Mouse (Mus musculus): ENCODE data around the gene Rex2.
"Not testable (repeated sequence)": the region's sequence is repeated elsewhere in the genome, so short reads cannot be mapped to it uniquely, and the experiment has no call there.

The Rex2 gene

DNA sequence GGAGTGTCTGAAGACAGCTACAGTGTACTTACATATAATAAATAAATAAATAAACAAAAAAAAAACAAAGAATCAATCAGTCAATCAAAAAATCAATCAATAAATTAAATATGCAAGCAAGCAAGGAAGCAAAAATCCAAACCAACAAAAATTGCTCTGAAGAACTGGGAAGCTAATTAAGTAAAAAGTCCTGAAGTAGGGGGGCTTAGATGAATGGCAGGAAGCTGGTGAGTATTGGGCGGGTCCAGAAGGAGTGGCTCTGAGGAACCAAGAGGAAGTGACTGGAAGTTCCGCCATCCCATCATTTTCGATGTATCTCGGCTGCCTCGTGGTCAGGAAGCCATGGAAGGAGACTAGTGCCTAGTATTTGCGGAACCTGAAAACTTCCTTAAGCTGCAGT lies at the start of gene Rex2:
Gene Rex2, plus strand, starts transcription at position 301 of the 400 bp plus-strand sequence.
- DNase-seq (ENCODE audit: low spot score in 2 of 2): not testable (repeated sequence)

DNA sequence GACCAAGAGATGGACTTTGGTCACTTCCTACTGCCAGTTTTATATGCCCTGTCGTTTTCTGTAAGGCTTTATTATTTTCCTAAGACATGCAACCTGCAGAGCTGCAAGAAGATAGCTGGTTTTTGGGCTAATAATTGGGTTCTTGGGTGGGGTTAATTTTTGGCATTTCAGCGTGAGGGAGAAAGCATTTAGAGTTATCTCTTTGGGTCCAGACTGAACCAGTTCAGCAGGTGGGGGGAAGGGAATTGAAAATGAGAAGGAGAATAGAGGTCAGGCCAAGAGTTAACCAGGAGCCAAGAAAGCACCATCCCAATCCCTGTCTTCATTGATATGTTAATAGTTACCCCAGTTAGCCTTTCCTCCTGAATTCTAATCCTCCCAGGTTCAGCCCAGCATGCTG lies 45.1 kb upstream of the Rex2 start:
- DNase-seq (ENCODE audit: low spot score in 2 of 2): not testable (repeated sequence)

DNA sequence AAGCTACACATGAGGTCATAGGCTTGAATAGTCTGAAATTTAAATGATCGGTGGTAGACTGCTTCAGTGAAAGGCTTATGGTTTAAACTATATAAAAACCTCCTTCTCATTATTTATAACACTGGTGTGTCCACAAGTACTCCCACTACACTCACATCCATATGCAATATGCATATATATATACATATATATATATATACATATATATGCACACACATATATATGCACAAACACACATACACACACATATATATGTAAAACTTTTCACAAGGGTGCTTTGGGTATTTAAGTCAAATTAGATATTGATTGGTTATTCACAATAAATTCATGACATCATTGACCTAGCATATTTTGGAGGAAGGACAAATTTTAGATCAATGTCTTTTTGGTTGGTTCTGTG lies 3.2 kb upstream of the Rex2 start:
- not testable (repeated sequence) for DNase-seq (ENCODE audit: low spot score in 2 of 2)

DNA sequence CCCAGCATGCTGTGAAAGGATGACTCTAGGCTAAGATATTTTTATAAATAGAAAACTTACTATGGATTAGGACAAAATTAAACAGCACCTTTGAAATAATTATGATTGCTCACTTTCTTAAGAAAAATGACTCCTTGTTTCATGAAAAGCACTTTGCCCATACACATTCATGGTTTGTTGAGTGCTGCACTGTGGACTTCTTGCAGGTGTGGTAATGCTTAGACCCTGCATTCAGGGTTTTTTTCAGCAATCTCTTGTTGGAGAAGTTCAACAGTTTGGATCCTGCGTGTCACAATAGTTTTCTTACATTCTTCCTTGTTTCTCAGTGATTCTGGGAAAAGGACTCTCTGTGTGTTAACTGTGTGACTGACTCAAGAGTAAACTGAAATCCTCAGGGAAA lies 4.7 kb downstream of the Rex2 start:
- DNase-seq (ENCODE audit: low spot score in 2 of 2): not testable (repeated sequence)

DNA sequence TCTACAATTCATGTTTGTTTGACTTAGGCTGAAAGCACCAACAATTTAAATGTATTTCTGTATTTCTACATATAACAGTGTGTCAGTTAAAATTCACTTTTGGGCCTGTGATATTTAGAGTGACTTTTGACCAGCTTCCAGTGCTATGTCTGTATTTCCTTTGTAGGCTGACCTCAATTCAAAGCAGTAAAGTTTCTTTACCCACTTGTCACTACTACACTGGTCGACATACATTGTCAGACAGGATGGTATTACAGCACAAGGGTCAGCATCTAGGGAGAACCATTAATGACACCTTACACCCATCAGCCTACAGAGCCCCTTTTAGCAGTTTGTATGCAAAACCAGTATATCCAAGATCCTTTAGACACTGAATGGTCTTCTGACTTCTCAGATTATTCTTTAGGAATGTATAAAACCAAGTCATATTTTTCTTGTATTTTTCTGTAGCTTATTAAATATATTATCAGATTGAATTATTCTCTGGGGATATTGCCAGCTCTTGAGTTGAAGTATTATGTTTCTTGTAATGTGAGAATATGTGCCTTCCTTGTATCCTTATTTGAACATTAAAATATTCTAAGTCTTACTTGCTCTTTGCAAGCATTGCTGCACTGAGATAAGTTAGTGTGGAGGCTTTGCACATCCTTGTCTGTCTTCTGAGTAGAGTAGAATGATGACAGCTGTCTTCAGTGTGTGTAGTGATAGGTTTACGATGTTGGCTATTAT lies 9.8 kb downstream of the Rex2 start:
- DNase-seq (ENCODE audit: low spot score in 2 of 2): not testable (repeated sequence)

DNA sequence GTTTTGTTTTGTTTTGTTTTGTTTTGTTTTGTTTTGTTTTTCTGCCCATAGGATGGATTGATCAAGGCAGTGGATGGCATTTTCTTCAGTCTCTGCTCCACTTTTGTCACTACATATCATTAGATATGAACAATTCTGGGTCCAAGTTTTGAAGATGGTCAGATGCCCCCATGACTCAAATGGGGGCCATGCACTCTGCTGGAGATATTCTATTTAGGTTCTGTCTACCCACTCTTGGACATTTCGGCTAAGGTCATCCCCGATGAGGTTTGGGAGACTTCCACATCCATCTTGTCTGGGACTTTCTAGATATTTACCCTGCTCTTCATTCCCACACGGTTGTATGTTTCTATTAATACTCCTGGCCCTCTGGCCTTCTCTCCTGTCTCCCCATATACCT lies 42.1 kb downstream of the Rex2 start:
- DNase-seq (ENCODE audit: low spot score in 2 of 2): not testable (repeated sequence)

DNA sequence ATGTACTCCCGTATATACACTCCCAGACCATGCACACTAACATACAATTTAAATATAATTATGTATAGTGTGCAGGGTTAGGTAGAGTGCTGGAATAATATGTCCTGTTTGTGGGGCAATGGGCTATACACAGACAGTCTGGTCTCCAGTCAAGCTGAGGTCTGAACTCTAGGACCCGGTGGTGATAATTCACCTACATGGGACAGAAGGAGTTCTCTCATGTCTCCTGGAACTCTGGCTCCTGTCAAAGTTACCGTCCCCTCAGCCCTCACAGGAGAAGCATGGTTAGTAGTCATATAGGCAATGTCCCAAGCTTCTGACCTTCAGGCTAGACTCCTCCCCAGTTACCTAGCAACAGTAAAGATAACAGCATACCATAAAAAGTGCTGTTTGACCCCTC lies 44.2 kb downstream of the Rex2 start:
- DNase-seq (ENCODE audit: low spot score in 2 of 2): not testable (repeated sequence)

DNA sequence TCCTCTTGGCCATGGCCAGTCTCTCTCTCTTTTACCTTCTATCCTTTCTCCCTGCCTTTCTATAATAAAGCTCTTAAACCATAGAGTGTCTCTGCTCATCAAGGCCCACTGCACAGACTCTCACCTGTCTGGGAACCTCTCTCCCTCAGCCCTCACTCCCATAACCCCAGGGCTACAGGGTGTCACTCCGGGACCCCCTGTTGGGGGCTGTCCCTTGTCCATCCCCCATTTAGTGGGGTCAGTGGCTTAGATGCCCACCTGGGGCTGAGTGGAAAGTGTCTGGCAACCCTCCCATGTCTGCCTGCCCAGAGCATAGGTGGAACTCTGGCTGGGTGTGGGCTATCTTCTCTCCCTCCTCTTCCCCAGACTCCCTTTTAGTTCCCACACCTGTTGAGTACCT lies 44.7 kb downstream of the Rex2 start:
- DNase-seq (ENCODE audit: low spot score in 2 of 2): not testable (repeated sequence)

DNA sequence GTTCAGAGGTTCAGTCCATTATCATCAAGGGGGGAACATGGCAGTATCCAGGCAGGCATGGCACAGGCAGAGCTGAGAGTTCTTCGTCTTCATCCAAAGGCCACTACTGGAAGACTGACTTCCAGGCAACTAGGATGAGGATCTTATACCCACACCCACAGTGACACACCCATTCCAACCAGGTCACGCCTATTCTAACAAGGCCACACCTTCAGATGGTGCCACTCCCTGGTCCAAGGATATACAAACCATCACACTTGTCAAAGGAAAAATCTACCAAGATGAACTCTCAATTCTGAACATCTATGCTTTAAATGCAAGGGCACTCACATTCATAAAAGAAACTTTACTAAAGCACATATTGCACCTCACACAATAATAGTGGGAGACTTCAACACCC lies 74.0 kb downstream of the Rex2 start:
- DNase-seq (ENCODE audit: low spot score in 2 of 2): not testable (repeated sequence)

DNA sequence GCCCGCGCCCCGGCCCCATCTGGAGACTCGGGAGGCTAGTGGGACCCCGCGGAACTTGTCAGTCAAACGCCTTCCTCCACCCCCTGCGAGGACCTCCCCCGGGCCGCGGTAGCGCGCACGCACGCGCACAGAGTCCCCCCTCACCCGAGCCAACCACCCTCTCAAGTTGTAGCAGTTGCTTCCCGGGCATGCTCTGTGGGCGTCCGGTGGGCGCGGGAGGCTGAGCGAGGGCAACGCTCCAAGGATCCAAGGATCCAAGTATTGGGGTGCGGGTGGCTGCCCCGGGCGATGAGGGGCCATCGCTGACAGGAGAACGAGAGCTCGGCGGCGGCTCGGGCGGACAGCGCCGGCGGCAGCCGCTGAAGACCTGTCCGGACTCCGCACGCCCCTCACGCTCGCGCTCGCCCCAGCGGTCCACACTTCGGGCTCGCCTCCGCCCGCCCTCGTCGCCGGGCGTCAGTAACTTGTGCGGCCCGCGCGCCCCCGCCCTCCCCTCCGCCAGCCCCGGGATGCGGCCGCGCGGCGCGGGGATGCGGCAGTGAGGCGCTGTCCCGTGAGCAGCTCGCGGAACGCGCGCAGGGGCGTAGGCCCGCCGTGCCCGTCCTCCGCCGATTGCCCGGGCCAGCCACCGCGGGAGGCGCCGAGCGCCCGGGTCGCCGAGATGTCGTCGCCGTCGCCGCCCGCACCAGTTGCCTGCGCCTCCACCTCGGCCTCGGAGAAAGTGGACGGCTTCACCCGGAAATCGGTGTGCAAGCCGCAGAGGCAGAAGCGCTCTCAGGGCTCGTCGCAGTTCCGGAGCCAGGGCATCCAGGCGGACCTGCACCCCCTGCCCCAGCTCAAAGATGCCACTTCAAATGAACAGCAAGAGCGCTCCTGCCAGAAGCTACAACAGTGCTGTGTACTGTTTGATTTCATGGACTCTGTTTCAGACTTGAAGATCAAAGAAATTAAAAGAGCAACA lies 80.3 kb downstream of the Rex2 start:
- not testable (repeated sequence) for DNase-seq (ENCODE audit: low spot score in 2 of 2)

DNA sequence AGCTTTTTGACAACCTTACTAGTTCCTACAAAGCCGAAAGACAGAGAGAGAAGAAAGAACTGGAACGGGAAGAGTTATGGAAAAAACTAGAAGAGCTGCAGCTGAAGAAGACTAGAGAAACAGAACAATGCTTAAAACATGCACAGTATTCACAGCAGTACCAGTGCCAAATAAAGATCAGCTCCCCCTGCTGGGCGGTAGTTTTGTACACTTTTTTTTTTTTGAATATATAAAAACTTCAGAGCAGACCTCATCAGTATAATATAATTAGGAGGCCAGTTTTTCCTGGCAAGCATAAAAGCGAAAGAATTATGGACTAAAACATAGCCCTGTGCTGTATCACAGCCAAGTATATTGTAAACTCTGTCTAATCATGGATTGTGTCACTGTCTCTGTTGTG lies 82.2 kb downstream of the Rex2 start:
- not testable (repeated sequence) for DNase-seq (ENCODE audit: low spot score in 2 of 2)
